Comparison of ENCODE assay signal across 8 mouse cellular contexts in the genomic region with DNA sequence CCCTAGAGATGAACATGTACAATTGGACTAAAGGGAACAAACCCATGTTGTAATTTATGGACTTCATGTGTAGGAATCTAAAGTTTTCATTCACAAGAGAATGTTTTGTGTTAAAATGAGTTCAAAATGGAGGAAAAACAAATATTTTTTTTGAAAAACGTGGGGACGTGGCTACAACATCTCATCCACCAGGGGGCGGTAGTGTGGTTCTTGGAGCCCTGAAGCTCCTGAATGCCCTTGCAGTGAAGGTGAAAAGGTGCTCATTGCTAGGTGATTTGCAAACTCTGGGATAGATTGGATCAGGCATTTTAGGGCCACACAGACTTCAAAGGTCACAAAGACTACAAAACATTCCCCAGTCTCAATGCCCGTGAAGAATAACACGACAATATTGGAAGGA.
DNase-seq lines count a peak whose midpoint lies in the region; ATAC-seq and TF ChIP-seq lines count a peak whose summit lies in the region.

No protein-coding gene starts in this region.

- POLR2A ChIA-PET in Patski (lab: Charles Lee): no interaction called here

- ATAC-seq in Patski: no peak

- in situ Hi-C loops in Patski (cut with MboI; ENCODE audit: low pct_unique_long_range_greater_than_20kb): loop anchor here (5.0 kb wide), 1 partner anchor 326 kb away; no protein-coding TSS in a partner anchor

- intact Hi-C loops in left cerebral cortex, postnatal 25 days (cut with DNase I): loop anchor here (10.0 kb wide), 1 partner anchor 318 kb away; no protein-coding TSS in a partner anchor

- peak; percentile 80 for TF ChIP-seq CTCF in Patski (IDR thresholded peaks at IDR 0.05)

- H3K27me3 ChIP-seq in Patski: peaks cover 37% of the 10 kb centered on the region

- peak; percentile 46 for DNase-seq in layer of hippocampus, adult 11-12 months (ENCODE audit: low spot score)
- DNase-seq in layer of hippocampus, adult 9-10 months (ENCODE audit: low spot score): no peak
- no peak for DNase-seq in Patski (ENCODE audit: low read depth, low spot score)
- peak; percentile 8 for DNase-seq in c-Kit-negative CD71-positive TER-119-positive erythroid progenitor cells, embryonic 14.5 days (ENCODE audit: low read depth, low spot score)
- peak; percentile 53 for DNase-seq in forelimb bud, embryonic 11.5 days (ENCODE audit: low read depth, low spot score)
- peak; percentile 28 to 38 for DNase-seq in left cerebral cortex, postnatal 25 days (ENCODE audit: low spot score in 2 of 2)
- peak; percentile 69 for DNase-seq in right cerebral cortex, postnatal 14 days
- DNase-seq in spleen, postnatal 36 days (ENCODE audit: low spot score in 2 of 2): no peak

- CTCF ChIA-PET in Patski (lab: Charles Lee): interaction anchor here (0.7 to 1.1 kb wide), 4 partner anchors 9 to 323 kb away, joined by 3 to 4 read pairs (median 4); no protein-coding TSS in a partner anchor

Comparison
In these comparisons a context has a peak if more than half of its experiments do, and no peak if none do; other contexts are left out.
1. DNase-seq: peak in layer of hippocampus, adult 11-12 months (single experiment), c-Kit-negative CD71-positive TER-119-positive erythroid progenitor cells, embryonic 14.5 days (single experiment), forelimb bud, embryonic 11.5 days (single experiment), left cerebral cortex, postnatal 25 days (2 of 2) and right cerebral cortex, postnatal 14 days (single experiment); none in layer of hippocampus, adult 9-10 months (single experiment), Patski (single experiment) and spleen, postnatal 36 days (0 of 2).